Mouse (Mus musculus) c-Kit-negative CD71-positive TER-119-positive erythroid progenitor cells, embryonic 14.5 days (primary cell): ENCODE data around the gene Fat4.

Experiments used
- DNase-seq: peaks from one replicate; pipeline ENCODE4 v3.0.0-alpha.2; 2013; ENCODE audit warnings: low read depth, low spot score

The Fat4 gene

GRCm38 (mm10) chr3:38962328-38962727, 75.6 kb downstream of the Fat4 start:
- no peak for DNase-seq

- DNase-seq, result no peak
These were observed 80.7 kb downstream of the Fat4 start for GRCm38 (mm10) chr3:38967480-38967879.

- no peak for DNase-seq
These were observed 99.6 kb downstream of the Fat4 start for GRCm38 (mm10) chr3:38986379-38986778.

GRCm38 (mm10) chr3:38989181-38989580, 102.4 kb downstream of the Fat4 start:
- DNase-seq, result no peak

DNA sequence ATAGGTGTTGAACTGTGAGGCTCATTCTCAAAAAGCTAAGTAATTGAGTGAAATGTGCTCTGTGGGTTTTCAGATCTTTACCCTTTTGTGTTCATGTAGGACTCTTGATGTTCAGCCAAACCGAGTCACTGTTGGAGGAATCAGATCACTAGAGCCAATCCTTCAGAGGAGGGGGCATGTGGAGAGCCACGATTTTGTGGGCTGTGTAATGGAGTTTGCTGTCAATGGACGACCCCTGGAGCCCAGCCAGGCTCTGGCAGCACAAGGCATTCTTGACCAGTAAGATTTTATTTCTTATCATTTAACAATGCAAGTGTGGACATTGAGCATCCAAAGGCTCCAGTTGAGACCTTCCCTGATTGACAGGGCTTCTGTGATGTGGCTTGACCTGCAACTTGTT, 113.3 kb downstream of the Fat4 start:
- no peak for DNase-seq

GRCm38 (mm10) chr3:39010544-39010943, 123.8 kb downstream of the Fat4 start:
- DNase-seq, result no peak

DNA sequence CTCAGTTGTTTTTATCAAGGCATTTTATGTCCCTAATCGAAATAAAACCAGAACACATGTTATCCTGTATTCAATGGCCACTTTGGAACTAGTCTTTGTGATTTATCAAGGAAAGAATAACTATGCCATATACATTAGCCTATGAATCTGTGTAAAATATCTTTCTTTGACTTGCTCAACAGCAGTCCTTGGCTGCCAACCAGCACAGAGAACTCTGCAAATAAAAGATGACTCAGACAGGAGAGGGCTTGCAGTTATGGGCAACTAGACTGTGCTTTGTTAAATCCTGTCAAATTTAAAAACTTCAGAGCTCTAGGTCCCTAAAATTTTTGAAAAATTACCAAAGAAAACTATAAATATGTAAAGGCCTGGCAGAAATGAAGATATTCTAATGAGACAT, 130.9 kb downstream of the Fat4 start:
- no peak for DNase-seq

DNA sequence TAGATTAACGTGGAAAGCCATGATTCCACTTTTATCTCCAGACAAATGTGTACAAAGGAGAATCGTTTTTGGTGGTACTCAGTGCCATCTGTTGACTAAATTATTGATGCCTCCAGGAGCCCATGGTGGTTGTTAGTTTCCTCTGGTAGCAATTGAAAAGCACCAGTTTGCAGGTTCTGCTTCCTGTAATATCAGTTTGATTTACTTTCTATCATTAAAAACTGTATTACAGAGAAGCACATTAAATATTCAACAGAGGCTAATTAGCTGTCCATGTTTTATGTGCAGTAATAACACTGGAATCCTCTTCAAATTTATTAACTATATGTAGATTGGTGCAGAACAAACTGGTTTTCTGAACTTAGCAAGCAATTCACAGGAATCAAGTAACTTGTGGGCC, 149.4 kb downstream of the Fat4 start:
- DNase-seq, result no peak

DNA sequence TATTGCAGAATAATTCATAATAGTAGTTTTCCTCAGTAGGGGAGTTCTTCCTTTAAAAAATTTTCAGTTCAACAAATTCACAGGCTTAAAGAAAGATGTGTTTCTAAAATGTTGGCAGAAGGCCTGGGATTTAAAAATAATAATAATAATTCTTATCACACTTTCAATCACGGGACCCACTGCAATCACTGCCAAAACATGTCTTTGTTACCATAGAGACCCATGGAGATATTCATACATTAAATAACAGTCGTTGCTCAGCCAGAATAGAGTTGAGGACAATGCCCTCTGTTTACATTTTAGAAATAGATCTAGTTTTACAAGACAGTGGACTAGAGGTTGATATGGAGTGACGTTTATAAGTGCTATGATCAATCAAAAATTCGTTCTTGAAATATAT, 159.7 kb downstream of the Fat4 start:
- DNase-seq, result no peak

- no peak for DNase-seq
These were observed 161.0 kb downstream of the Fat4 start for GRCm38 (mm10) chr3:39047621-39048303.

DNA sequence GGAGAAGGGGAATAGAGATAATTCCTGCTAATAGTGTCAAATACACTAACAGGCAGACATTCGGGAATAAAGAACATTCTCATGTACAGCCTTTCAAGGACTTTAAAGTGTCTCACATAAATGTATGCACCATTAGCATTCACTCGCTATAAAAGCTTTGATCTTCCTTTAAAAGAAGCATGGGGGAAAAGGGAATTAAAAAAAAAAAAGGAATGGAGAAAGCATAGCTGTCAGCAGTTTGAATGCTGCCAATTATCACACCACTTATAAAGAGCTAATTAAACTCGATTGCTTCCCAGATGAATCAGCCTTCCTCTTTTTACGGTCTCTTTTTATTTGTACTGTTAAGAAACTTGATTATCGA, 161.5 kb downstream of the Fat4 start:
- no peak for DNase-seq

GRCm38 (mm10) chr3:39050130-39050529, 163.4 kb downstream of the Fat4 start:
- DNase-seq, result no peak

DNA sequence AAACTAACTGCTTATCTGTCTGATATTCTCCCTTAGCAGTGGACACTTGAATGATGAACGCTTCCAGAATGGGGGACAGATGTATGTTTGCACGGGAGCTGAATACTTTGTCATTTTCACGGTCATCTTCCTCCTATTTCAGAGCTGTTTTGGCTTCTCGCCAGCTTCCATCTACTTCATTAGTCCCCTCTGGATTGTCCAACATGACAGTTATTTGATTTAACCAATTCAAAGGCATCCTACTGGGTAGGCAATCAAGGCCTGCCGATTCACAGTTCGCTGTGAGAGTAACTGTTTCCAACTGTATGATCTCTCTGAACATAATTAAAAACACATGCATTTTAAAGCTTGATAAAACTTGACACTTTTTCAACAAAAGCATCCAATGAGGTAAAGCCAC, 166.3 kb downstream of the Fat4 start:
- DNase-seq, result no peak
